Mouse (Mus musculus) bone marrow, adult 2 months (tissue): Measurements from ENCODE around the gene Mrpl10. TPM values are rescaled to one million over a fixed set of nuclear protein-coding genes. Genes with fewer than 3 reads are reported as not detected.

Experiments
- H3K27ac ChIP-seq: fragments of 200-500 bp; 2 replicates; pipeline ENCODE4 v1.5.1; 2012; ENCODE audit warnings: low read depth, mild to moderate bottlenecking, control low read depth, inconsistent platforms, low read length; ENCODE audit not compliant: control insufficient read depth, poor library complexity, insufficient read depth
- H3K4me1 ChIP-seq: fragments of 200-500 bp; 2 replicates; pipeline ENCODE4 v1.6.1; 2011; ENCODE audit warnings: low read length; ENCODE audit not compliant: control insufficient read depth, insufficient read depth
- H3K4me3 ChIP-seq: fragments of 200-500 bp; replicated peaks from 2 replicates; pipeline ENCODE3; 2011; ENCODE audit warnings: mild to moderate bottlenecking, low read depth, low read length, control low read depth; ENCODE audit not compliant: control insufficient read depth
- CTCF ChIP-seq: fragments of 200-500 bp; IDR thresholded peaks from 2 replicates; pipeline ENCODE4 v1.5.1; 2011; ENCODE audit warnings: low read length, control low read depth; ENCODE audit not compliant: control insufficient read depth, insufficient read depth
- POLR2A ChIP-seq: fragments of 200-500 bp; IDR thresholded peaks from 2 replicates; pipeline ENCODE4 v1.6.1; 2011; ENCODE audit warnings: low read depth, mild to moderate bottlenecking, control low read depth, low read length, borderline replicate concordance; ENCODE audit not compliant: control insufficient read depth
- WGBS: fragments of 180-500 bp; shearing (Covaris S2); methylation state at CpG from one replicate; pipeline ENCODE4 v1.1.7; 2018; 5-methylcytosine and 5-hydroxymethylcytosine counted together
- polyA plus RNA-seq: library from polyadenylated mRNA; stranded (reverse); fragments of >200 nt; gene quantifications from 2 replicates; pipeline ENCODE4 v1.2.4, GENCODE M21; 2011; ENCODE audit warnings: low replicate concordance; ENCODE audit not compliant: missing spikeins, insufficient read depth, insufficient read length

The Mrpl10 gene
- polyA plus RNA-seq, 1 experiment = 25.1 TPM

GRCm38 (mm10) chr11:97084821-97085505 lies 43.6 kb downstream of the Mrpl10 start:
- Histone ChIP-seq H3K4me3 (no peak overlapping the region), H3K27ac (no peak overlapping the region), H3K4me1 (no peaks in the 10 kb centered on the region; the same call in 1 of the 2 replicates)
- no peak for TF ChIP-seq POLR2A
- TF ChIP-seq CTCF = no peak
- 86% methylated on average over 15 of the region's 15 CpGs for WGBS

- TF ChIP-seq POLR2A = no peak
- no peak for TF ChIP-seq CTCF
- Histone ChIP-seq H3K4me1 (no peaks in the 10 kb centered on the region; the same call in 1 of the 2 replicates), H3K4me3 (no peak overlapping the region), H3K27ac (no peak overlapping the region)
- WGBS = 69% methylated on average over 6 of the region's 6 CpGs
Measured at GRCm38 (mm10) chr11:97086365-97086764, 45.0 kb downstream of the Mrpl10 start.

DNA sequence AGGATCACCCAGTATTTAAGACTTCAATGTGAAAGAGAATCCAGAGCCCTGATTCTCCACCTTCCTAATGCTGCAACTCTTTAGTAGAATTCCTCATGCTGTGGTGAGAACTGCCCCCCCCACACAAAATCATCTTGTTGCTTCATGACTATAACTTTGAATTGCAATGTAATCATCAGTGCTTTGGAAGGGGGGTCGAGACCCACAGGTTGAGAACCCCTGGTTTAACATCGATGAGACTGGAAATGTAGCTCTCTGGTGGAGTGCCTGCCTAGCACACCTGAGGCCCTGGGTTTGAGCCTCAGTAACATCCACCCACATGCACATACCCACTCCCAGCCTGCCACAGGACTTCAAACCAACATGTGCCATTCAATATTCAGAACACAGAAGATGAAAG lies 53.2 kb downstream of the Mrpl10 start:
- H3K27ac ChIP-seq = no peak overlapping the region
- H3K4me1 ChIP-seq = no peaks in the 10 kb centered on the region
- no peak overlapping the region for H3K4me3 ChIP-seq
- 53% methylated on average over 2 of the region's 2 CpGs for WGBS
- TF ChIP-seq CTCF = no peak
- TF ChIP-seq POLR2A = no peak

- 17% methylated on average over 18 of the region's 18 CpGs for WGBS
- H3K4me3 ChIP-seq = no peak overlapping the region
- TF ChIP-seq CTCF (no peak), POLR2A (no peak)
- peaks cover 1% of the 10 kb centered on the region; the same call in 1 of the 2 replicates for H3K4me1 ChIP-seq
- H3K27ac ChIP-seq = no peak overlapping the region
Measured at GRCm38 (mm10) chr11:97098791-97099190, 57.4 kb downstream of the Mrpl10 start.

Other genes with a start within 250 kb of the Mrpl10 start
- 36.7 and 54.1 TPM in 2 replicates for gene Nfe2l1, start 211.6 kb upstream of the Mrpl10 start, polyA plus RNA-seq
- gene Copz2, start 191.7 kb upstream of the Mrpl10 start, polyA plus RNA-seq = 6.0 and 19.2 TPM in 2 replicates
- gene Cdk5rap3, start 125.1 kb upstream of the Mrpl10 start, polyA plus RNA-seq = 16.4 and 39.4 TPM in 2 replicates
- not detected in 2 replicates for gene Prr15l, start 113.5 kb upstream of the Mrpl10 start, polyA plus RNA-seq
- gene Pnpo, start 97.6 kb upstream of the Mrpl10 start, polyA plus RNA-seq = 65.6 and 132 TPM in 2 replicates
- 14.6 and 16.9 TPM in 2 replicates for gene Sp2, start 58.6 kb upstream of the Mrpl10 start, polyA plus RNA-seq
- gene Sp6, start 28.2 kb upstream of the Mrpl10 start, polyA plus RNA-seq = 1.00 TPM in 1 of 2 replicates, not detected in the other
- 3.0 and 6.7 TPM in 2 replicates for gene Scrn2, start 11.6 kb upstream of the Mrpl10 start, polyA plus RNA-seq
- gene Lrrc46, start 153 bp upstream of the Mrpl10 start, polyA plus RNA-seq = not detected in 2 replicates
- gene Osbpl7, start 9.1 kb downstream of the Mrpl10 start, polyA plus RNA-seq = 8.2 and 17.7 TPM in 2 replicates
- gene Tbx21, start 73.8 kb downstream of the Mrpl10 start, polyA plus RNA-seq = 0.77 and 2.2 TPM in 2 replicates
- gene Tbkbp1, start 109.9 kb downstream of the Mrpl10 start, polyA plus RNA-seq = 6.3 and 16.6 TPM in 2 replicates
- 66.4 and 67.4 TPM in 2 replicates for gene Kpnb1, start 146.3 kb downstream of the Mrpl10 start, polyA plus RNA-seq
- gene Npepps, start 239.1 kb downstream of the Mrpl10 start, polyA plus RNA-seq = 15.1 and 41.8 TPM in 2 replicates